Mouse (Mus musculus) heart, postnatal 0 days (tissue): ENCODE data around the gene Gstm2.

Source experiments
- CTCF ChIP-seq: IDR thresholded peaks from 2 replicates; pipeline ENCODE4 v1.5.1; 2016; ENCODE audit warnings: antibody characterized with exemption, control low read depth, low read depth
- EP300 ChIP-seq: IDR thresholded peaks from 2 replicates; pipeline ENCODE4 v1.6.1; 2016; ENCODE audit warnings: antibody characterized with exemption, low read depth

DNA sequence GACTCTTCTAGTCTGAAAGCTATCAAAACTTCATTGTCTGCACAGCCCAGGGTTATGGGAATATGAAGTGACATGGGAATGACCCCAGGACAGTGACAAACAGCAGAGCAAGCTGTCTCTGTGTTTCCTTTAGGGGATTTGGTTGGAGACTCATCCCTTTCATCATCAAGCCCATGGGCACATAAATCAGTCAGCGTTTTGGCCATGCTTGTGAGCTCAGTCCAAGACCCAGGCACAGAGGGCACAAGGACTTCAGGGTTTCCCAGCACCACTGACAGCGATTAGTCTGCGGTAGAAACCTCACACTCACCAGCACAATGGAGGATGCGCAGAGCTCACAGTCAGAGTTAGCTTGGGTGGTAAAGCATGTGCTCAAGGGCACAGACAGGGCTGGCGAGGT is 32.3 kb downstream of the Gstm2 start:
- TF ChIP-seq CTCF (no peak), EP300 (no peak)
